Mouse (Mus musculus): ENCODE data around the gene Gas2. TPM values are rescaled to one million over a fixed set of nuclear protein-coding genes. Genes with fewer than 3 reads are reported as not detected.
A peak's percentile ranks its signal among the peaks of the same experiment; 100 is the strongest.

Gene Gas2
- total and polyA plus RNA-seq, 2 experiments from 2014 or later, result 5.5 to 6.1 TPM

- H3K9me3 ChIP-seq (replicated peaks; ENCODE audit: control insufficient read depth, low read length), result no peaks in the 10 kb centered on the region
- TF ChIP-seq EP300 (IDR thresholded peaks at IDR 0.05; ENCODE audit: low read depth) (no peak), CTCF (IDR thresholded peaks at IDR 0.05; ENCODE audit: low read depth) (no peak)
- H3K27ac ChIP-seq (ENCODE audit: low read depth), result no peak overlapping the region
- no peaks in the 10 kb centered on the region for H3K4me1 ChIP-seq (ENCODE audit: control insufficient read depth, insufficient read depth)
- DNase-seq (ENCODE audit: low spot score) (no peak), ATAC-seq (ENCODE audit: insufficient read depth, low read depth) (no peak)
- H3K36me3 ChIP-seq (replicated peaks; ENCODE audit: control insufficient read depth, insufficient read depth, low read length), result no peaks in the 10 kb centered on the region
- H3K9ac ChIP-seq (replicated peaks; ENCODE audit: low read depth, low read length), result no peak overlapping the region
- no peak overlapping the region for H3K4me2 ChIP-seq (ENCODE audit: low read depth, low read length)
- H3K4me3 ChIP-seq (ENCODE audit: low read depth, low read length), result no peak overlapping the region
- H3K27me3 ChIP-seq (ENCODE audit: control insufficient read depth, insufficient read depth, low read length), result no peaks in the 10 kb centered on the region
Measured at GRCm38 (mm10) chr7:51872597-51872996, 10.8 kb downstream of the Gas2 start.

GRCm38 (mm10) chr7:51876316-51876715 lies 14.5 kb downstream of the Gas2 start:
- DNase-seq (ENCODE audit: low spot score), result no peak
- ATAC-seq (ENCODE audit: insufficient read depth, low read depth), result no peak
- Histone ChIP-seq H3K4me2 (ENCODE audit: low read depth, low read length) (no peak overlapping the region), H3K36me3 (replicated peaks; ENCODE audit: control insufficient read depth, insufficient read depth, low read length) (no peaks in the 10 kb centered on the region), H3K9me3 (replicated peaks; ENCODE audit: control insufficient read depth, low read length) (no peaks in the 10 kb centered on the region), H3K4me1 (ENCODE audit: control insufficient read depth, insufficient read depth) (no peaks in the 10 kb centered on the region), H3K4me3 (ENCODE audit: low read depth, low read length) (no peak overlapping the region), H3K9ac (replicated peaks; ENCODE audit: low read depth, low read length) (no peak overlapping the region), H3K27me3 (ENCODE audit: control insufficient read depth, insufficient read depth, low read length) (no peaks in the 10 kb centered on the region), H3K27ac (ENCODE audit: low read depth) (no peak overlapping the region)
- TF ChIP-seq EP300 (IDR thresholded peaks at IDR 0.05; ENCODE audit: low read depth), result no peak
- TF ChIP-seq CTCF (IDR thresholded peaks at IDR 0.05; ENCODE audit: low read depth), result no peak

GRCm38 (mm10) chr7:51878730-51879129 lies 16.9 kb downstream of the Gas2 start:
- ATAC-seq (ENCODE audit: insufficient read depth, low read depth) (no peak), DNase-seq (ENCODE audit: low spot score) (peak; percentile 14)
- no peak for TF ChIP-seq CTCF (IDR thresholded peaks at IDR 0.05; ENCODE audit: low read depth)
- TF ChIP-seq EP300 (IDR thresholded peaks at IDR 0.05; ENCODE audit: low read depth), result no peak
- H3K4me2 ChIP-seq (ENCODE audit: low read depth, low read length), result peak overlapping the region; percentile 68
- no peaks in the 10 kb centered on the region for H3K27me3 ChIP-seq (ENCODE audit: control insufficient read depth, insufficient read depth, low read length)
- H3K27ac ChIP-seq (ENCODE audit: low read depth), result peak overlapping the region; percentile 44
- H3K9ac ChIP-seq (replicated peaks; ENCODE audit: low read depth, low read length), result no peak overlapping the region; the same call in 1 of the 2 replicates
- 4% methylated on average over 8 of the region's 8 CpGs for WGBS
- H3K4me1 ChIP-seq (ENCODE audit: control insufficient read depth, insufficient read depth), result no peaks in the 10 kb centered on the region
- no peaks in the 10 kb centered on the region for H3K9me3 ChIP-seq (replicated peaks; ENCODE audit: control insufficient read depth, low read length)
- peak overlapping the region; percentile 40 for H3K4me3 ChIP-seq (ENCODE audit: low read depth, low read length)
- no peaks in the 10 kb centered on the region for H3K36me3 ChIP-seq (replicated peaks; ENCODE audit: control insufficient read depth, insufficient read depth, low read length)

- TF ChIP-seq CTCF (IDR thresholded peaks at IDR 0.05; ENCODE audit: low read depth) (no peak), EP300 (IDR thresholded peaks at IDR 0.05; ENCODE audit: low read depth) (no peak)
- DNase-seq (ENCODE audit: low spot score) (peak; percentile 19), ATAC-seq (ENCODE audit: insufficient read depth, low read depth) (peak; percentile 79)
- no peaks in the 10 kb centered on the region for H3K4me1 ChIP-seq (ENCODE audit: control insufficient read depth, insufficient read depth)
- H3K36me3 ChIP-seq (replicated peaks; ENCODE audit: control insufficient read depth, insufficient read depth, low read length), result no peaks in the 10 kb centered on the region
- peak overlapping the region; percentile 40 for H3K4me3 ChIP-seq (ENCODE audit: low read depth, low read length)
- H3K9ac ChIP-seq (replicated peaks; ENCODE audit: low read depth, low read length), result no peak overlapping the region; the same call in 1 of the 2 replicates
- WGBS, result under 1% methylated on average over 17 of the region's 17 CpGs
- H3K27ac ChIP-seq (ENCODE audit: low read depth), result peak overlapping the region; percentile 44
- H3K27me3 ChIP-seq (ENCODE audit: control insufficient read depth, insufficient read depth, low read length), result no peaks in the 10 kb centered on the region
- H3K4me2 ChIP-seq (ENCODE audit: low read depth, low read length), result peak overlapping the region; percentile 68
- H3K9me3 ChIP-seq (replicated peaks; ENCODE audit: control insufficient read depth, low read length), result no peaks in the 10 kb centered on the region
Measured at GRCm38 (mm10) chr7:51879136-51879723, 17.4 kb downstream of the Gas2 start.

- DNase-seq (ENCODE audit: low spot score), result no peak
- Histone ChIP-seq H3K36me3 (replicated peaks; ENCODE audit: control insufficient read depth, insufficient read depth, low read length) (no peaks in the 10 kb centered on the region), H3K27me3 (ENCODE audit: control insufficient read depth, insufficient read depth, low read length) (no peaks in the 10 kb centered on the region), H3K9me3 (replicated peaks; ENCODE audit: control insufficient read depth, low read length) (no peaks in the 10 kb centered on the region), H3K4me1 (ENCODE audit: control insufficient read depth, insufficient read depth) (no peaks in the 10 kb centered on the region), H3K27ac (ENCODE audit: low read depth) (0 out of 2 replicates have a peak overlapping the region, but pooled peaks have one; percentile 35), H3K4me2 (ENCODE audit: low read depth, low read length) (peak overlapping the region; percentile 24), H3K4me3 (ENCODE audit: low read depth, low read length) (no peak overlapping the region), H3K9ac (replicated peaks; ENCODE audit: low read depth, low read length) (no peak overlapping the region)
- TF ChIP-seq EP300 (IDR thresholded peaks at IDR 0.05; ENCODE audit: low read depth) (no peak), CTCF (IDR thresholded peaks at IDR 0.05; ENCODE audit: low read depth) (no peak)
- ATAC-seq (ENCODE audit: insufficient read depth, low read depth), result no peak
- 61% methylated on average over 4 of the region's 4 CpGs for WGBS
Measured at GRCm38 (mm10) chr7:51880121-51880520, 18.3 kb downstream of the Gas2 start.

- TF ChIP-seq CTCF (IDR thresholded peaks at IDR 0.05; ENCODE audit: low read depth), result no peak
- Histone ChIP-seq H3K4me3 (ENCODE audit: low read depth, low read length) (no peak overlapping the region), H3K4me1 (ENCODE audit: control insufficient read depth, insufficient read depth) (no peaks in the 10 kb centered on the region), H3K36me3 (replicated peaks; ENCODE audit: control insufficient read depth, insufficient read depth, low read length) (no peaks in the 10 kb centered on the region), H3K4me2 (ENCODE audit: low read depth, low read length) (no peak overlapping the region), H3K27me3 (ENCODE audit: control insufficient read depth, insufficient read depth, low read length) (no peaks in the 10 kb centered on the region), H3K27ac (ENCODE audit: low read depth) (no peak overlapping the region), H3K9ac (replicated peaks; ENCODE audit: low read depth, low read length) (no peak overlapping the region), H3K9me3 (replicated peaks; ENCODE audit: control insufficient read depth, low read length) (no peaks in the 10 kb centered on the region)
- ATAC-seq (ENCODE audit: insufficient read depth, low read depth) (no peak), DNase-seq (ENCODE audit: low spot score) (no peak)
- WGBS, result 66% methylated on average over 3 of the region's 3 CpGs
Measured at GRCm38 (mm10) chr7:51885345-51885744, 23.5 kb downstream of the Gas2 start.
